Mouse (Mus musculus): ENCODE data around the gene Olfr750. TPM values are rescaled to one million over a fixed set of nuclear protein-coding genes. Genes with fewer than 3 reads are reported as not detected.

The Olfr750 gene
- polyA plus RNA-seq (2014; fragmentation: Nextera tagmentation; extraction: Ambion mirVana) = not detected in 2 replicates

- H3K27ac ChIP-seq (replicated peaks; ENCODE audit: low read depth, low read length) = no peak within 1 kb of the TSS
- no peak within 1 kb of the TSS for H3K4me2 ChIP-seq (ENCODE audit: low read depth, low read length)
- no peaks in the 10 kb centered on the region; the same call in 1 of the 2 replicates for H3K27me3 ChIP-seq (ENCODE audit: control insufficient read depth, insufficient read depth, low read length)
- H3K36me3 ChIP-seq (replicated peaks; ENCODE audit: control insufficient read depth, insufficient read depth, low read depth, low read length) = no peaks in the 10 kb centered on the region
- DNase-seq (ENCODE audit: low spot score) (no peak), ATAC-seq (replicated peaks; ENCODE audit: insufficient number of reproducible peaks, low FRiP score, low TSS enrichment, low read depth) (no peak)
- no peaks in the 10 kb centered on the region for H3K4me1 ChIP-seq (ENCODE audit: control insufficient read depth, insufficient read depth, low read length)
- H3K4me3 ChIP-seq (ENCODE audit: low read depth, low read length) = no peak within 1 kb of the TSS
- WGBS = 85% methylated on average over 3 of the region's 3 CpGs
- no peaks in the 10 kb centered on the region for H3K9me3 ChIP-seq (replicated peaks; ENCODE audit: control insufficient read depth, low read length)
- no peak within 1 kb of the TSS for H3K9ac ChIP-seq (replicated peaks; ENCODE audit: low read length)
Measured at GRCm38 (mm10) chr14:51074335-51074734, at the start of gene Olfr750. Gene Olfr750 (minus strand): TSS chr14:51074435.

GRCm38 (mm10) chr14:51113916-51114560 is 39.8 kb upstream of the Olfr750 start, which contains the start of gene Eddm3b:
Gene Eddm3b (plus strand): TSS chr14:51114426.
- Histone ChIP-seq H3K4me2 (ENCODE audit: low read depth, low read length) (no peak within 1 kb of the TSS), H3K9ac (replicated peaks; ENCODE audit: low read length) (no peak within 1 kb of the TSS), H3K4me3 (ENCODE audit: low read depth, low read length) (no peak within 1 kb of the TSS), H3K27ac (replicated peaks; ENCODE audit: low read depth, low read length) (no peak within 1 kb of the TSS), H3K27me3 (ENCODE audit: control insufficient read depth, insufficient read depth, low read length) (no peaks in the 10 kb centered on the region), H3K9me3 (replicated peaks; ENCODE audit: control insufficient read depth, low read length) (no peaks in the 10 kb centered on the region), H3K36me3 (replicated peaks; ENCODE audit: control insufficient read depth, insufficient read depth, low read depth, low read length) (no peaks in the 10 kb centered on the region), H3K4me1 (ENCODE audit: control insufficient read depth, insufficient read depth, low read length) (no peaks in the 10 kb centered on the region)
- DNase-seq (ENCODE audit: low spot score) = no peak
- WGBS = 26% methylated on average over 12 of the region's 12 CpGs
- ATAC-seq (replicated peaks; ENCODE audit: insufficient number of reproducible peaks, low FRiP score, low TSS enrichment, low read depth) = no peak

GRCm38 (mm10) chr14:51113476-51113875 is 39.2 kb upstream of the Olfr750 start:
- Histone ChIP-seq H3K4me1 (ENCODE audit: control insufficient read depth, insufficient read depth, low read length) (no peaks in the 10 kb centered on the region), H3K27ac (replicated peaks; ENCODE audit: low read depth, low read length) (no peak overlapping the region), H3K9me3 (replicated peaks; ENCODE audit: control insufficient read depth, low read length) (no peaks in the 10 kb centered on the region), H3K4me2 (ENCODE audit: low read depth, low read length) (no peak overlapping the region), H3K9ac (replicated peaks; ENCODE audit: low read length) (no peak overlapping the region), H3K4me3 (ENCODE audit: low read depth, low read length) (no peak overlapping the region), H3K27me3 (ENCODE audit: control insufficient read depth, insufficient read depth, low read length) (no peaks in the 10 kb centered on the region), H3K36me3 (replicated peaks; ENCODE audit: control insufficient read depth, insufficient read depth, low read depth, low read length) (no peaks in the 10 kb centered on the region)
- DNase-seq (ENCODE audit: low spot score) = no peak
- 26% methylated on average over 9 of the region's 9 CpGs for WGBS
- no peak for ATAC-seq (replicated peaks; ENCODE audit: insufficient number of reproducible peaks, low FRiP score, low TSS enrichment, low read depth)

- no peaks in the 10 kb centered on the region for H3K4me1 ChIP-seq (ENCODE audit: control insufficient read depth, insufficient read depth, low read length)
- no peak for DNase-seq (ENCODE audit: low spot score)
- no peaks in the 10 kb centered on the region for H3K36me3 ChIP-seq (replicated peaks; ENCODE audit: control insufficient read depth, insufficient read depth, low read depth, low read length)
- no peak overlapping the region for H3K4me3 ChIP-seq (ENCODE audit: low read depth, low read length)
- no peaks in the 10 kb centered on the region for H3K9me3 ChIP-seq (replicated peaks; ENCODE audit: control insufficient read depth, low read length)
- no peak for ATAC-seq (replicated peaks; ENCODE audit: insufficient number of reproducible peaks, low FRiP score, low TSS enrichment, low read depth)
- 59% methylated on average over 3 of the region's 3 CpGs for WGBS
- H3K27ac ChIP-seq (replicated peaks; ENCODE audit: low read depth, low read length) = no peak overlapping the region
- H3K9ac ChIP-seq (replicated peaks; ENCODE audit: low read length) = no peak overlapping the region
- H3K4me2 ChIP-seq (ENCODE audit: low read depth, low read length) = no peak overlapping the region
- no peaks in the 10 kb centered on the region for H3K27me3 ChIP-seq (ENCODE audit: control insufficient read depth, insufficient read depth, low read length)
Measured at GRCm38 (mm10) chr14:51111966-51112365, 37.7 kb upstream of the Olfr750 start.

- Histone ChIP-seq H3K4me3 (ENCODE audit: low read depth, low read length) (no peak overlapping the region), H3K4me2 (ENCODE audit: low read depth, low read length) (no peak overlapping the region), H3K27me3 (ENCODE audit: control insufficient read depth, insufficient read depth, low read length) (no peaks in the 10 kb centered on the region), H3K9me3 (replicated peaks; ENCODE audit: control insufficient read depth, low read length) (no peaks in the 10 kb centered on the region), H3K36me3 (replicated peaks; ENCODE audit: control insufficient read depth, insufficient read depth, low read depth, low read length) (no peaks in the 10 kb centered on the region), H3K9ac (replicated peaks; ENCODE audit: low read length) (no peak overlapping the region), H3K27ac (replicated peaks; ENCODE audit: low read depth, low read length) (no peak overlapping the region), H3K4me1 (ENCODE audit: control insufficient read depth, insufficient read depth, low read length) (no peaks in the 10 kb centered on the region)
- ATAC-seq (replicated peaks; ENCODE audit: insufficient number of reproducible peaks, low FRiP score, low TSS enrichment, low read depth) = no peak
- no peak for DNase-seq (ENCODE audit: low spot score)
Measured at GRCm38 (mm10) chr14:51106449-51106967, 32.3 kb upstream of the Olfr750 start.

GRCm38 (mm10) chr14:51104366-51104765 is 30.1 kb upstream of the Olfr750 start:
- WGBS = 86% methylated on average over 2 of the region's 2 CpGs
- Histone ChIP-seq H3K4me1 (ENCODE audit: control insufficient read depth, insufficient read depth, low read length) (no peaks in the 10 kb centered on the region), H3K27ac (replicated peaks; ENCODE audit: low read depth, low read length) (no peak overlapping the region), H3K9ac (replicated peaks; ENCODE audit: low read length) (no peak overlapping the region), H3K4me2 (ENCODE audit: low read depth, low read length) (no peak overlapping the region), H3K27me3 (ENCODE audit: control insufficient read depth, insufficient read depth, low read length) (no peaks in the 10 kb centered on the region), H3K4me3 (ENCODE audit: low read depth, low read length) (no peak overlapping the region), H3K9me3 (replicated peaks; ENCODE audit: control insufficient read depth, low read length) (no peaks in the 10 kb centered on the region), H3K36me3 (replicated peaks; ENCODE audit: control insufficient read depth, insufficient read depth, low read depth, low read length) (no peaks in the 10 kb centered on the region)
- ATAC-seq (replicated peaks; ENCODE audit: insufficient number of reproducible peaks, low FRiP score, low TSS enrichment, low read depth) (no peak), DNase-seq (ENCODE audit: low spot score) (no peak)

- Histone ChIP-seq H3K4me2 (ENCODE audit: low read depth, low read length) (no peak overlapping the region), H3K9ac (replicated peaks; ENCODE audit: low read length) (no peak overlapping the region), H3K4me1 (ENCODE audit: control insufficient read depth, insufficient read depth, low read length) (no peaks in the 10 kb centered on the region), H3K27ac (replicated peaks; ENCODE audit: low read depth, low read length) (no peak overlapping the region), H3K9me3 (replicated peaks; ENCODE audit: control insufficient read depth, low read length) (no peaks in the 10 kb centered on the region), H3K27me3 (ENCODE audit: control insufficient read depth, insufficient read depth, low read length) (no peaks in the 10 kb centered on the region), H3K36me3 (replicated peaks; ENCODE audit: control insufficient read depth, insufficient read depth, low read depth, low read length) (no peaks in the 10 kb centered on the region), H3K4me3 (ENCODE audit: low read depth, low read length) (no peak overlapping the region)
- 56% methylated on average over 3 of the region's 3 CpGs for WGBS
- ATAC-seq (replicated peaks; ENCODE audit: insufficient number of reproducible peaks, low FRiP score, low TSS enrichment, low read depth) (0 out of 2 replicates have a peak, but pooled peaks have one; percentile 56), DNase-seq (ENCODE audit: low spot score) (peak; percentile 75)
Measured at GRCm38 (mm10) chr14:51103217-51103616, 29.0 kb upstream of the Olfr750 start.

GRCm38 (mm10) chr14:51101284-51101683 is 27.0 kb upstream of the Olfr750 start:
- DNase-seq (ENCODE audit: low spot score) = no peak
- Histone ChIP-seq H3K36me3 (replicated peaks; ENCODE audit: control insufficient read depth, insufficient read depth, low read depth, low read length) (no peaks in the 10 kb centered on the region), H3K9me3 (replicated peaks; ENCODE audit: control insufficient read depth, low read length) (no peaks in the 10 kb centered on the region), H3K27me3 (ENCODE audit: control insufficient read depth, insufficient read depth, low read length) (no peaks in the 10 kb centered on the region), H3K4me1 (ENCODE audit: control insufficient read depth, insufficient read depth, low read length) (no peaks in the 10 kb centered on the region), H3K27ac (replicated peaks; ENCODE audit: low read depth, low read length) (no peak overlapping the region), H3K4me3 (ENCODE audit: low read depth, low read length) (no peak overlapping the region), H3K9ac (replicated peaks; ENCODE audit: low read length) (no peak overlapping the region), H3K4me2 (ENCODE audit: low read depth, low read length) (no peak overlapping the region)
- 74% methylated on average over 9 of the region's 9 CpGs for WGBS
- no peak for ATAC-seq (replicated peaks; ENCODE audit: insufficient number of reproducible peaks, low FRiP score, low TSS enrichment, low read depth)

Data from embryonic facial prominence, embryonic 11.5 days (tissue).